Mouse (Mus musculus): ENCODE results near the gene Ryr3. TPM values are rescaled to one million over a fixed set of nuclear protein-coding genes. Genes with fewer than 3 reads are reported as not detected.

The Ryr3 gene
- polyA plus RNA-seq, 1 experiment, result not detected

DNA sequence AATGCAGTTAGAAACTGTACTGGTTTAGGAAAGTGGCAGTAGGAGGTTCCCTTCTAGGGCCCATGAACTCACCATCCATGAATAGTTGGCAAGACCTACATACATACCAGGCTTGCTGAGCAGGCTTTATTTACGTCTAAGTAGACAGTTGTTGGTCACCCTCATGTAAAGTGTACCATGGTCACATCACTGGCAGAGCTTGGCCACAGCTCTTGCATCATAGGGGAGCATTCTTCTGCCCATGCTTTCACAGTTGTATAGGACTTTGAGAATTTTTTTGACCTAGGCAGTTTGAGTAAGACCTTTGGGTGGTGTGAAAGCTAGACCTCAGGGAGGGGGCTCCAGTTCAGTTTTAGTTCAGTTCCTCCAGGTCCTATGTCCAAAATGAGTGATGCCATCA lies 619.8 kb downstream of the Ryr3 start:
- Histone ChIP-seq H3K27me3 (replicated peaks) (no peaks in the 10 kb centered on the region), H3K36me3 (replicated peaks; ENCODE audit: low read length) (no peaks in the 10 kb centered on the region), H3K4me3 (replicated peaks) (no peak overlapping the region), H3K4me1 (no peaks in the 10 kb centered on the region), H3K9me3 (no peaks in the 10 kb centered on the region)
- TF ChIP-seq FLI1 (IDR thresholded peaks at IDR 0.05; ENCODE audit: low read length), result no peak
- TF ChIP-seq GATA1 (IDR thresholded peaks at IDR 0.05; ENCODE audit: borderline replicate concordance, low read length), result no peak

DNA sequence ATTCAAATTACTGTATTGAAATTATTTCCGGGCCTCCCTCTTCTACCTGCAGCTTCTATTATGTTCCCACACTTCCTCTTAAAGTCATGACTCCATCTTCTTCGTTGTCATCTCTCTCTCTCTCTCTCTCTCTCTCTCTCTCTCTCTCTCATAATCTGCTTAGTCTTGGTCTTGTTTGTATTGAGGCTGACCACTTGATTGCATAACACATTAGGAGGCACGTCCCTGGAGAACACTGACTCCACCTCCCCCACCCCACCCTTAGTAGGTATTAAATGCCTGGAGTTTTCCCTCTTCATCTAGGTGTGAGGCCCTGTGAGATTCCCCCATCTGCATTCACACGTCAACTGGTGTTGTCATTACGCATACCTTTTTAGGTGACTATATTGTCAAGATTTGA lies 620.5 kb downstream of the Ryr3 start:
- Histone ChIP-seq H3K27me3 (replicated peaks) (no peaks in the 10 kb centered on the region), H3K36me3 (replicated peaks; ENCODE audit: low read length) (no peaks in the 10 kb centered on the region), H3K9me3 (no peaks in the 10 kb centered on the region), H3K4me1 (no peaks in the 10 kb centered on the region), H3K4me3 (replicated peaks) (no peak overlapping the region)
- TF ChIP-seq FLI1 (IDR thresholded peaks at IDR 0.05; ENCODE audit: low read length), result no peak
- no peak for TF ChIP-seq GATA1 (IDR thresholded peaks at IDR 0.05; ENCODE audit: borderline replicate concordance, low read length)

DNA sequence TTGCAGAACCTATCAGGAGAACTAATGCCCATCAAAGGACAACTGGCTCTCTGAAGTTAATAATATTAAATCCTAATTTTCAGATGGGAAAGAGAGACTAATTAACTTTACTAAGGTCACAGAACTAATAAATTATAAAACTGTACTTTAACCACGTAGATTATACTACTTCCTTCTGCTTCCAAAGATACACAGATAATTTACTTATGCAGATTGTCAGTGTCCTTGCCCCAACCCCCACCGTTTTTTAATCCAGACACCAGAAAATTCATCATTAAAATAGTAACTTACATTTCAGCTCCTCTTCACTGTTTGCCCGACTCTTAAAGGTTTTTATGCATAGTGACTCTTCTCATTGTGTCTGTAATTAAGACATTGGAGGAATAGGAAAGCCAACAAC lies 621.1 kb downstream of the Ryr3 start:
- H3K9me3 ChIP-seq, result no peaks in the 10 kb centered on the region
- no peaks in the 10 kb centered on the region for H3K36me3 ChIP-seq (replicated peaks; ENCODE audit: low read length)
- no peak overlapping the region for H3K4me3 ChIP-seq (replicated peaks)
- H3K27me3 ChIP-seq (replicated peaks), result no peaks in the 10 kb centered on the region
- TF ChIP-seq GATA1 (IDR thresholded peaks at IDR 0.05; ENCODE audit: borderline replicate concordance, low read length) (no peak), FLI1 (IDR thresholded peaks at IDR 0.05; ENCODE audit: low read length) (no peak)
- no peaks in the 10 kb centered on the region for H3K4me1 ChIP-seq

DNA sequence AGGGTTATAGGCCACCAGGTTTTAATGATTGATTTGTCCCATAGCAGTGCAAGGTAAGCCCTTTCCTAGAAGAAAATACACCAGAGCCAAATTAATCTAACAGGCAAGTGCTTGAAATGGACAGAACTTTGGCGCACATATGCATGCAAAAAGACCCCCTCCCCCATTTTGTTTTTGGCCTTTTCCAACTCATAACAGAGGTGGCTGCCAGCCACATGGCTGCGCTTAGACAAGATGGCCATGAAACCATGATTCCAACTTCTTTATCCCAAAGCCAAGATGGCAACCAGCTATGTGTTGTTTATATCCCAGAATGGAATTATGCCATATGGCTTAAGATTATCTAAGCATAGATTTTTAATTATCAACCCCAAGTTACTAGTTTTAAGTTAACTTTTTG lies 623.1 kb downstream of the Ryr3 start:
- H3K9me3 ChIP-seq, result no peaks in the 10 kb centered on the region

DNA sequence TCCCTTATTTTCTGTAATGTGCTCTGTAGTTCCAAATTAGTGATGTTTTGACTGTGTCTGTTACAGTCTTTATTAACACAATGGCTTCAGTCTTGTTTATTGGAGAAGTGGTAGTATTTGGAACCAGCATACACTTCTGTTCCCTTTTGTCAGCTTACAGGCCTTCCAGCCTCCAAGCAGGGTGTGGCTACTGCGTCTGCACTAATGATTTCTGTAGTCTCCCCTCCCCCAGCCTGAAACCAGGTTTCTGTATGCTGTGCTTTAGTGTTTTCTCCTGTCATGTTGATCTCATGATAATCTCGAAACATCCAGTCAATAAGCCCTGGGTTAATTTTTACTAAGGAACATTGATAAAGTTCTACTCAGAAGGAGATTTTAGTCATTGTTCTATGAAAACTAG lies 623.6 kb downstream of the Ryr3 start:
- no peak overlapping the region for H3K4me3 ChIP-seq (replicated peaks)
- H3K36me3 ChIP-seq (replicated peaks; ENCODE audit: low read length), result no peaks in the 10 kb centered on the region
- H3K4me1 ChIP-seq, result no peaks in the 10 kb centered on the region
- H3K27me3 ChIP-seq (replicated peaks), result no peaks in the 10 kb centered on the region
- TF ChIP-seq FLI1 (IDR thresholded peaks at IDR 0.05; ENCODE audit: low read length), result no peak
- no peak for TF ChIP-seq GATA1 (IDR thresholded peaks at IDR 0.05; ENCODE audit: borderline replicate concordance, low read length)
- no peaks in the 10 kb centered on the region for H3K9me3 ChIP-seq

More for the DNA sequence above, 623.1 kb downstream of the Ryr3 start:
- no peaks in the 10 kb centered on the region for H3K27me3 ChIP-seq (replicated peaks)
- H3K4me1 ChIP-seq, result no peaks in the 10 kb centered on the region
- H3K36me3 ChIP-seq (replicated peaks; ENCODE audit: low read length), result no peaks in the 10 kb centered on the region
- no peak overlapping the region for H3K4me3 ChIP-seq (replicated peaks)
- TF ChIP-seq FLI1 (IDR thresholded peaks at IDR 0.05; ENCODE audit: low read length), result no peak
- TF ChIP-seq GATA1 (IDR thresholded peaks at IDR 0.05; ENCODE audit: borderline replicate concordance, low read length), result no peak

DNA sequence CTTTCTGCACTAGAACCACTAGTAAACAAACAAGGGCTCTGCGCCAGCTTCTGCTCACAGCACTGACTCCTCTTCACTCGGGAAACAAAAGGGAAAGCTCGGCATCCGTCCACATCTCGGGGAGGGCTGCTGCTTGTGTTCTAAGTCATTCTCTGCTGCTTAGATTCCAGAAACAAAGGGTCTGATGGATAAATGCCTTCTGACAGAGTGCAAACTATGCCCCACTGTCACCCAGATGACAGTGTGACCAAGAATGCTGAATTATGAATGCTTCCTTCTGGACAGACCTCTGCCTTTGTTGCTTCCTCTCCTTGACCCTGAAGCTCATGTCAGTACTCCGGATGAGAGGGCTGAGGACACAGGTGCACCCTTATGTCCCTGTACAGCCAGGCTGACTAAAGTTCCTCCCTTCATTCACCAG lies 625.4 kb downstream of the Ryr3 start:
- TF ChIP-seq GATA1 (IDR thresholded peaks at IDR 0.05; ENCODE audit: borderline replicate concordance, low read length) (no peak), FLI1 (IDR thresholded peaks at IDR 0.05; ENCODE audit: low read length) (no peak)
- H3K4me3 ChIP-seq (replicated peaks), result no peak overlapping the region
- H3K4me1 ChIP-seq, result no peaks in the 10 kb centered on the region
- H3K9me3 ChIP-seq, result no peaks in the 10 kb centered on the region
- no peaks in the 10 kb centered on the region for H3K27me3 ChIP-seq (replicated peaks)
- no peaks in the 10 kb centered on the region for H3K36me3 ChIP-seq (replicated peaks; ENCODE audit: low read length)

DNA sequence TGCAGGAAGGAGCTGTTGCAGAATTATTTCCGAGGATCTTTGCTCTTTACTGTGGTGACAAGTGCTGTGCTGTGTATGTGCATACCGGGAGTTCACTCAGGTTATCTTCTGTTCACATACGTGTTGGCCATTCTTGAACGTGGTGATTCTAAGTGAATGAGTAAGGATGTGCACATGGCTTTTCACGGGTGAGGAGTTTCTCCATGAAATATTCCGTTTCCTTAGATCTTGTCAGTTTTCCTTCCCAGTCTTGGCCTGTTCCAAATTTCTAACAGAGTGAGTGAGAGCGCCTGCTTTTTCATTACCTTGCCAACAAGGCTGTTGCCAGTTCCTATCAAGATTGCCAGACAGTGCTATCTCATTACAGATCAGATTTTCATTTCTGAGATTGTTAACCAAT lies 625.9 kb downstream of the Ryr3 start:
- H3K4me3 ChIP-seq (replicated peaks), result no peak overlapping the region
- no peaks in the 10 kb centered on the region for H3K27me3 ChIP-seq (replicated peaks)
- H3K9me3 ChIP-seq, result no peaks in the 10 kb centered on the region
- TF ChIP-seq FLI1 (IDR thresholded peaks at IDR 0.05; ENCODE audit: low read length), result no peak
- TF ChIP-seq GATA1 (IDR thresholded peaks at IDR 0.05; ENCODE audit: borderline replicate concordance, low read length), result no peak
- no peaks in the 10 kb centered on the region for H3K4me1 ChIP-seq
- no peaks in the 10 kb centered on the region for H3K36me3 ChIP-seq (replicated peaks; ENCODE audit: low read length)

Other genes starting within 250 kb of the Ryr3 start
- not detected in 2 replicates for gene Tmco5b, start 68.6 kb upstream of the Ryr3 start, polyA plus RNA-seq (2012; ENCODE audit: insufficient read depth, low replicate concordance)
- gene Fmn1, start 110.6 kb upstream of the Ryr3 start, polyA plus RNA-seq (2012; ENCODE audit: insufficient read depth, low replicate concordance), result 0.62 TPM in 1 of 2 replicates, not detected in the other

Data from megakaryocyte, embryonic 14.5 days (primary cell).